Mouse (Mus musculus) CH12.LX (cell line): ENCODE results near the gene Tgfb1. TPM values are rescaled to one million over a fixed set of nuclear protein-coding genes. Genes with fewer than 3 reads are reported as not detected.

Experiments
- DNase-seq: peaks from one replicate; pipeline ENCODE4 v3.0.0-alpha.2; 2013; ENCODE audit errors: extremely low read depth
- H3K27ac ChIP-seq: 2 replicates; pipeline ENCODE4 v1.5.1; 2012; ENCODE audit warnings: low read depth, mild to moderate bottlenecking, control low read depth, moderate library complexity; ENCODE audit not compliant: insufficient read depth
- H3K27me3 ChIP-seq: replicated peaks from 2 replicates; pipeline ENCODE3; 2012; ENCODE audit warnings: inconsistent platforms
- H3K36me3 ChIP-seq, 2 experiments: replicated peaks in 1 of 2; 2 replicates each; pipeline versions ENCODE3 to v1.6.1; 2012; ENCODE audit warnings: inconsistent platforms in 1 of 2, low read length in 1 of 2, mild to moderate bottlenecking in 1 of 2, mixed read lengths in 1 of 2, moderate library complexity in 1 of 2; ENCODE audit not compliant: control insufficient read depth in 1 of 2, insufficient read depth in 1 of 2
- H3K4me1 ChIP-seq, 2 experiments: 2 replicates each; pipeline ENCODE4 v1.6.1; 2012; ENCODE audit warnings: inconsistent platforms in 1 of 2, moderate library complexity in 1 of 2; ENCODE audit not compliant: insufficient read depth in 2 of 2, control insufficient read depth in 1 of 2
- H3K4me2 ChIP-seq: 2 replicates; pipeline ENCODE4 v1.6.1; 2012; ENCODE audit warnings: low read depth, mild to moderate bottlenecking, control low read depth; ENCODE audit not compliant: poor library complexity, insufficient read depth, severe bottlenecking
- H3K4me3 ChIP-seq, 3 experiments: fragments of 150-350 bp in 1 of 3; sonication (generic) in 1 of 3; replicated peaks in 1 of 3; 2 replicates each; pipeline versions ENCODE3 to v1.5.1; 2011 to 2012; ENCODE audit warnings: low read depth in 2 of 3, low read length in 2 of 3, mild to moderate bottlenecking in 2 of 3, moderate library complexity in 2 of 3, control low read depth in 1 of 3, improper control_type of control experiment in 1 of 3, inconsistent platforms in 1 of 3, mixed read lengths in 1 of 3; ENCODE audit not compliant: poor library complexity in 1 of 3
- H3K79me2 ChIP-seq: replicated peaks from 2 replicates; pipeline ENCODE4 v1.6.1; 2012; ENCODE audit warnings: mild to moderate bottlenecking, moderate library complexity; ENCODE audit not compliant: control insufficient read depth, poor library complexity, insufficient read depth, severe bottlenecking; ENCODE audit errors: extremely low read depth
- H3K9ac ChIP-seq: 2 replicates; pipeline ENCODE4 v1.6.1; 2012; ENCODE audit warnings: low read depth, mild to moderate bottlenecking, control low read depth, moderate library complexity; ENCODE audit not compliant: insufficient read depth
- H3K9me3 ChIP-seq: replicated peaks from 2 replicates; pipeline ENCODE3; 2012; ENCODE audit warnings: low read length, inconsistent platforms, mixed read lengths
- BHLHE40 ChIP-seq: IDR thresholded peaks from 2 replicates; pipeline ENCODE4 v1.6.1; 2011; ENCODE audit warnings: mild to moderate bottlenecking, low read depth, low read length, improper control_type of control experiment
- CHD1 ChIP-seq: IDR thresholded peaks from 2 replicates; pipeline ENCODE4 v1.6.1; 2012; ENCODE audit warnings: low read depth, low read length, improper control_type of control experiment, inconsistent platforms
- EP300 ChIP-seq: IDR thresholded peaks from 2 replicates; pipeline ENCODE4 v1.6.1; 2011; ENCODE audit warnings: low read length, improper control_type of control experiment
- HCFC1 ChIP-seq: IDR thresholded peaks from 2 replicates; pipeline ENCODE4 v1.6.1; 2012; ENCODE audit warnings: low read depth, mild to moderate bottlenecking, inconsistent platforms, low read length, improper control_type of control experiment
- IRF4 ChIP-seq: IDR thresholded peaks from 2 replicates; pipeline ENCODE4 v1.6.1; 2014; ENCODE audit warnings: low read depth, mild to moderate bottlenecking, inconsistent platforms, low read length, improper control_type of control experiment
- JUND ChIP-seq: conservative IDR thresholded peaks from 2 replicates; pipeline ENCODE4 v1.6.1; 2011; ENCODE audit warnings: low read depth, low read length, improper control_type of control experiment
- MAFK ChIP-seq: IDR thresholded peaks from 2 replicates; pipeline ENCODE4 v1.6.1; 2011; ENCODE audit warnings: low read length, improper control_type of control experiment; ENCODE audit not compliant: insufficient replicate concordance
- MAZ ChIP-seq: IDR thresholded peaks from 2 replicates; pipeline ENCODE4 v1.6.1; 2012; ENCODE audit warnings: low read depth, mild to moderate bottlenecking, inconsistent platforms, low read length, improper control_type of control experiment, moderate library complexity
- NELFE ChIP-seq: IDR thresholded peaks from 2 replicates; pipeline ENCODE4 v1.6.1; 2011; ENCODE audit warnings: low read depth, low read length, improper control_type of control experiment
- NRF1 ChIP-seq: IDR thresholded peaks from 2 replicates; pipeline ENCODE4 v1.6.1; 2014; ENCODE audit warnings: low read depth, mild to moderate bottlenecking, inconsistent platforms, low read length, improper control_type of control experiment, moderate library complexity
- POLR2AphosphoS2 ChIP-seq: IDR thresholded peaks from 2 replicates; pipeline ENCODE4 v1.6.1; 2011; ENCODE audit warnings: low read depth, low read length, improper control_type of control experiment
- USF1 ChIP-seq: IDR thresholded peaks from 2 replicates; pipeline ENCODE4 v1.6.1; 2014; ENCODE audit warnings: low read depth, mild to moderate bottlenecking, inconsistent platforms, low read length, improper control_type of control experiment
- USF2 ChIP-seq: conservative IDR thresholded peaks from 2 replicates; pipeline ENCODE4 v1.6.1; 2011; ENCODE audit warnings: low read depth, low read length, improper control_type of control experiment
- ZMIZ1 ChIP-seq: IDR thresholded peaks from 2 replicates; pipeline ENCODE4 v1.6.1; 2012; ENCODE audit warnings: low read depth, mild to moderate bottlenecking, inconsistent platforms, low read length, improper control_type of control experiment
- ZNF384 ChIP-seq: IDR thresholded peaks from 2 replicates; pipeline ENCODE4 v1.6.1; 2012; ENCODE audit warnings: low read depth, low read length, improper control_type of control experiment, inconsistent platforms
- dilution Hi-C: fragments of 300-500 bp; cut with MboI; formaldehyde crosslinking; loops from 2 replicates; pipeline ENCODE4 v1.14.3; 2020; ENCODE audit warnings: low sequenced_read_pairs; ENCODE audit not compliant: extremely low pct_unique_long_range_greater_than_20kb, extremely low pct_ligation_motif_present
- in situ Hi-C: fragments of 300-500 bp; cut with MboI; formaldehyde crosslinking; loops from 3 replicates; pipeline ENCODE4 v1.14.3; 2019; ENCODE audit warnings: low sequenced_read_pairs, low pct_ligation_motif_present, low pct_unique_long_range_greater_than_20kb, mixed read lengths
- polyA plus RNA-seq: library from polyadenylated mRNA; unstranded; fragments of >175 nt; gene quantifications from 2 replicates; pipeline ENCODE4 v1.2.1, GENCODE M21; 2012; ENCODE audit warnings: low read depth; ENCODE audit not compliant: insufficient read length
- total RNA-seq, 2 experiments: library from RNA; depleted of rRNA; stranded (reverse); fragments of 300-350 nt in 1 of 2; fragments of >200 nt in 1 of 2; gene quantifications; 2 replicates each; pipeline ENCODE4 v1.2.3; 2012 to 2014

Gene Tgfb1
- total and polyA plus RNA-seq, 3 experiments = 9.2 to 109 (median 25.9) TPM

DNA sequence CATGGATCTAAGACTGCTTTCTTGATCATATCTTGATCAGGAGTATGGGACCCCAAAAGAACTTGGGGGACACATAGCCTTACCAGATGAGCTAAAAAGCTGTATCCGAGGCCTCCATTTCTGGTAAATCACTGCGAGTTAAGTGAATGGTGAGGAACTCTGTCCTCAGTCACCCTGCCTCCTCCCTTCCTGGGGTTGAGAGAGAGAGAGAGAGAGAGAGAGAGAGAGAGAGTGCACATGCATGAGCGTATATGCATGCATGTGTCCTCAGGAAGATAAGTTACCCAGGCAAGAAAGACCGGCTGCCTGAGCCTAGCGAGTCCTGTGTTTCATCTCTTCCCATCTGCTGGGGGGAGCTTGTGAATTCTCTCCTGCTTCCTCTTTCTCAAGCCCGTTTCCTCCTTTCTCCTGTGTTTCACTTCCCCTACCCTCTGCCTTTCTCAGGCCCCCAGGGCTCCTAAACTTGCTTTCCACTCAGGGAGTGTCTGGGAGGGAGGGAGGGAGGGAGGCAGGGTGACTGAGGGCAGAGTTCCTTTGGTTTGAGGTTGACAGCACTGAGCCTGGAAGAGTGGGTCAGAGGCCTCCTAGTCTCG is 19.9 kb downstream of the Tgfb1 start:
- Histone ChIP-seq H3K9me3 (peaks cover 8% of the 10 kb centered on the region), H3K4me2 (no peak overlapping the region), H3K36me3 (peaks cover 44 to 81% of the 10 kb centered on the region in 2 experiments), H3K79me2 (no peaks in the 10 kb centered on the region), H3K9ac (no peak overlapping the region), H3K27ac (0 out of 2 replicates have a peak overlapping the region, but pooled peaks have one; percentile 5), H3K4me1 (peaks cover 32 to 67% of the 10 kb centered on the region in 2 experiments), H3K4me3 (no peak overlapping the region), H3K27me3 (no peaks in the 10 kb centered on the region)
- TF ChIP-seq USF1 (no peak), MAZ (peak; percentile 35; the same call in 1 of the 2 replicates), USF2 (no peak), NRF1 (no peak), IRF4 (peak; percentile 59), BHLHE40 (0 out of 2 replicates have a peak, but pooled peaks have one; percentile 6), EP300 (peak; percentile 76)
- in situ Hi-C loops (no loop called here), dilution Hi-C loops (no loop called here)
- peak; percentile 48 for DNase-seq

DNA sequence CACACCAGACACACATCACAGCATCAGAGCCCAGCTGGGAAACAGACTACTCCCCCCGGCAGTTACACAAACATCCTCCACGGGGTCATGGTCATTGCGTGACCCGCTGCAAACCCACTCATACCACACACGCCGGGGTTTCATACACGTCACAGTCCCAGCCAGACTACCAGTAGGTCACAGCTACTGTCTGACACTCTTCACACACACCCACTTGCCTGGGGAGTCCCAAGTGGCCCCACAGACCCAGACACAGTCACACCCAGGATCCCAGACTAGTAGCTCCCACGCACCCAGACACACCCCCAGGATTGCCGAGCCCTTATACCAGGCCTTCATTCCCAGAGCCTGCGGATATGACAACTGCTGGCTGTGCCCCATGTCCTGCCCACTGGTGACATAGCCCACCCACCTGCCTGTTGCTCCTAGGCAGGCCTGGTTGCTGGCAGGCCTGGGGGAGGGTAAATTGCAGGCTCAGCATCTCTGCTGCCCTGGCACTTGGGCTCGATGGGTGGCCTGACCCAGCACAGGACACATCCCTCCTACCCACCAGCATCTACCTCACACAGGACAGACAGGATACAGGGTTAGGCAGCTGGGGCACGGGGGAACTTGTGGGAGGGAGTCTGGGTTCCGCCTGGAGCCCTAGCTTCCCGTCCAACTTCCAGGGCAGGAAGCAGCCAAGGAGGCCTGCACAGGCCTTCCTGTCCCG is 20.9 kb downstream of the Tgfb1 start:
- Histone ChIP-seq H3K27me3 (no peaks in the 10 kb centered on the region), H3K9me3 (no peaks in the 10 kb centered on the region), H3K79me2 (no peaks in the 10 kb centered on the region), H3K4me2 (no peak overlapping the region), H3K9ac (no peak overlapping the region), H3K4me1 (peaks cover 41 to 78% of the 10 kb centered on the region in 2 experiments), H3K27ac (no peak overlapping the region), H3K36me3 (peaks cover 49 to 82% of the 10 kb centered on the region in 2 experiments), H3K4me3 (no peak overlapping the region)
- DNase-seq = no peak
- dilution Hi-C loops (no loop called here), in situ Hi-C loops (no loop called here)
- TF ChIP-seq IRF4 (no peak), ZMIZ1 (no peak), CHD1 (no peak), NELFE (no peak), POLR2AphosphoS2 (no peak), MAFK (no peak)

DNA sequence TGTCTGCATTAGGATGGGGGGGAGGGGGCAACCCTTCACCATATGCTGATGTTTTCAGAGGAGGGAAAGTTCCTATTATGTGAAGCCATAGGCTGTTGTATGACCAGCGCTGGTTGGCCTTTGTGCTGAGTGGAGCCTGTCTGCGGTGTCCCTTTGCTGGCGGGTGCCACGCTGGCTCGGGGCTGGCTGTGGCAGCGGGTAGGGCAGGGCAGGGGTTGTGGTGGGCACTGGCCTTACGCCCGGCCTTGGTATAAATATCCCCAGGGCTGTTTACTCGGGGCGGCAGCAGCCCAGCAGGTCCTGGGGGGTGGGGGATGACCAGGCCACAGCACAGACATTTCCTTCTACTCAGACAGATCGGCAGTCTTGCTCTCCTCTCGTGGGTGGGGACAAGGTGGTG is 23.2 kb downstream of the Tgfb1 start:
- no peaks in the 10 kb centered on the region for H3K27me3 ChIP-seq
- no peaks in the 10 kb centered on the region for H3K79me2 ChIP-seq
- peaks cover 58 to 85% of the 10 kb centered on the region in 2 experiments for H3K36me3 ChIP-seq
- DNase-seq = no peak
- no peaks in the 10 kb centered on the region for H3K9me3 ChIP-seq
- dilution Hi-C loops = no loop called here
- H3K4me1 ChIP-seq = peaks cover 41 to 87% of the 10 kb centered on the region in 2 experiments
- H3K4me3 ChIP-seq = no peak overlapping the region
- H3K4me2 ChIP-seq = no peak overlapping the region
- TF ChIP-seq EP300 (no peak), ZNF384 (no peak), HCFC1 (no peak), BHLHE40 (no peak), JUND (no peak)
- no peak overlapping the region for H3K27ac ChIP-seq
- in situ Hi-C loops = no loop called here
- no peak overlapping the region for H3K9ac ChIP-seq
